Mouse (Mus musculus): ENCODE results near the gene Cd2bp2. TPM values are rescaled to one million over a fixed set of nuclear protein-coding genes. Genes with fewer than 3 reads are reported as not detected.

The Cd2bp2 gene
- polyA plus RNA-seq, 1 experiment from 2014 or later = 14.0 TPM

DNA sequence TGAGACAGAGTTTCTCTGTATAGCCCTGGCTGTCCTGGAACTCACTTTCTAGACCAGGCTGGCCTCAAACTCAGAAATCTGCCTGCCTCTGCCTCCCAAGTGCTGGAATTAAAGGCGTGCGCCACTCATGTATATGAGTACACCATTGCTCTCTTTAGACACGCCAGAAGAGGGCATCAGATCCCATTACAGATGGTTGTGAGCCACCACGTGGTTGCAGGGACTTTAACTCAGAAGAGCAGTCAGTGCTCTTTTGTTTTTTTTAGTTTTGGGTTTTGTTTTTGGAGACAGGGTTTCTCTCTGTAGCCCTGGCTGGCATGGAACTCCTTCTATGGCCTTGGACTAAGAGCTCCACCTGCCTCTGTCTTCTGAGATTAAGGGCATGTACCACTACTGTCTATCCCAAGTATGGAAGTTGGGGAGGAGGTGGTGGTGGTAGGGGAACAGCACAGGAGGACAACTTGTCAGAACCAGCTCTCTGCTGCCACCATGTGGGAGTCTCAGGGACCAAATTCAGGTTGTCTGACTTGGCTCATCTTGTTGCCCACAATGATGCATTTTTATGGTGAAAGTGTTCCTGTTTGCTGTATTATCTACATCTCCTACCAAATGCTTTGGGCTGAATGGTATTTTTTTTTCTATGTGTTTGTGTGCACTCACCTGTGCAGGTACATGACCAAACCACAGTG lies 32.9 kb upstream of the Cd2bp2 start:
- WGBS (ENCODE audit: insufficient replicate concordance) = 44% methylated on average over 4 of the region's 4 CpGs
- Histone ChIP-seq H3K4me2 (ENCODE audit: low read depth, low read length) (no peak overlapping the region), H3K9me3 (ENCODE audit: low read length) (no peaks in the 10 kb centered on the region), H3K9ac (replicated peaks) (no peak overlapping the region), H3K36me3 (replicated peaks; ENCODE audit: insufficient read depth, low read length) (peaks cover 3% of the 10 kb centered on the region), H3K4me1 (ENCODE audit: insufficient read depth) (peaks cover 42% of the 10 kb centered on the region), H3K27me3 (ENCODE audit: insufficient read depth, low read length) (no peaks in the 10 kb centered on the region), H3K27ac (ENCODE audit: low read depth) (peak overlapping the region; percentile 65), H3K4me3 (ENCODE audit: low read depth, low read length) (no peak overlapping the region)
- ATAC-seq (peak; percentile 37), DNase-seq (peak; percentile 91)
- TF ChIP-seq EP300 (IDR thresholded peaks at IDR 0.05; ENCODE audit: low read depth) = no peak; the same call in 1 of the 2 replicates
- peak; percentile 91 for TF ChIP-seq CTCF (IDR thresholded peaks at IDR 0.05; ENCODE audit: low read depth)

DNA sequence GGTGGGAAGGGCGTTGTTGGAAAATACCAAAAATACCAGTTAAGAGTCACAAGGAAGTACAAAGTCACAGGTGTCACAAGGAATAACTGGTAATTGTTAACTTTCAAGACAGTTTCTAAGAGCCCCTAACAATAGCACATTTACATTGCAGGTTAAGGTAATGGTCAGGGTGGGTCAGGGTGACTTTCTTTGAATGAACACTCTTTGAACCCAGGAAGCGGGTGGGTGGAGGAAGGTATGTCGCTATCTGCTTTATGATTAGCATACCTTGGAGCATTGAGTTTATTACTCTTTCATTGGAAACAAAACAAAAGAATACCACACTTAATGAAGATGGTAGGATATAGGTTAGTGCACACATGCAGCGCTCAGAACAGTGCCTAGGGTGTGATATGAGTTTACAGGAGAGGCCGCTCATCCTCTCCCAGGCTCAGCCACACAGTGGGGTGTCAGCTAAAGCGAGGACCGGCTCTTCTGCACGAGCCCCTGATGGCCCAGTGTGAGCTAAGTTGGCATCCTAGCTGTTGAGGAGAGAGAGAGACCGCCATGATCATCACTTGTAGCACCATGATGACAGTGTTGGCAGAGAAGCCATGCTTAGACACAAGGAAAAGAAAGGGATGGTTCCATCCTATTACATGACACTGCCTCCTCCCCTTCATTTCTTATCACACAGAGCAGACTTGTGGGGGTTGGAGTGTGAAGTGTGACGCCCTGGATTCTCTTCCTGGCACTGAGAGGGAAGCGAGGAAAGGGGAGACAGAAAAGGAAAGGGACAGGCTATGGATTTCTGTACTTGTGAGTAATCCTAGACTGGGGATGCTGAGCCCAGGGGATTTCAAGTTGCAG lies 29.5 kb upstream of the Cd2bp2 start:
- ATAC-seq (peak; percentile 84), DNase-seq (no peak)
- Histone ChIP-seq H3K4me3 (ENCODE audit: low read depth, low read length) (peak overlapping the region; percentile 13; the same call in 1 of the 2 replicates), H3K27me3 (ENCODE audit: insufficient read depth, low read length) (no peaks in the 10 kb centered on the region), H3K4me1 (ENCODE audit: insufficient read depth) (peaks cover 33% of the 10 kb centered on the region), H3K27ac (ENCODE audit: low read depth) (peak overlapping the region; percentile 89), H3K9ac (replicated peaks) (peak overlapping the region; percentile 44), H3K4me2 (ENCODE audit: low read depth, low read length) (peak overlapping the region; percentile 57), H3K9me3 (ENCODE audit: low read length) (no peaks in the 10 kb centered on the region), H3K36me3 (replicated peaks; ENCODE audit: insufficient read depth, low read length) (no peaks in the 10 kb centered on the region)
- no peak for TF ChIP-seq CTCF (IDR thresholded peaks at IDR 0.05; ENCODE audit: low read depth)
- peak; percentile 88 for TF ChIP-seq EP300 (IDR thresholded peaks at IDR 0.05; ENCODE audit: low read depth)
- 71% methylated on average over 11 of the region's 11 CpGs for WGBS (ENCODE audit: insufficient replicate concordance)

DNA sequence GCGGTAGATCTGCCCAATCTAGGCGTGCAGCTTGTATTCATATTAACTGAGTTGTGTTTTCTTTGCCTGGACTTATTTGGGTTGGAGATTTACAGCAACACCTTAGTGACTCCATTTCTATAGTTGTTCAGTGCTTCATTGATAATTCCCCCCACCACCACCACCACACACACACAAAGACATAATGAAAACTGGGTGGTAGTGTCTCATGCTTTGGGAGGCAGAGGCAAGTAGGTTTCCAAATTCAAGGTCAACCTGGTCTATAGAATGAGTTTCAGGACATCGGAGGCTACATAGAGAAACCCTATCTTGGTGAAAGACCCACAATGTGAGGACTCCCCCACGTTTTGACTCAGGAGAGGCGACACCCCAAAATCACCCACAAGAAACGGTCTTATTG lies 28.8 kb upstream of the Cd2bp2 start:
- H3K4me1 ChIP-seq (ENCODE audit: insufficient read depth) = peaks cover 33% of the 10 kb centered on the region
- ATAC-seq (no peak), DNase-seq (no peak)
- no peak overlapping the region for H3K9ac ChIP-seq (replicated peaks)
- H3K4me2 ChIP-seq (ENCODE audit: low read depth, low read length) = no peak overlapping the region
- H3K27me3 ChIP-seq (ENCODE audit: insufficient read depth, low read length) = no peaks in the 10 kb centered on the region
- TF ChIP-seq CTCF (IDR thresholded peaks at IDR 0.05; ENCODE audit: low read depth) = no peak
- TF ChIP-seq EP300 (IDR thresholded peaks at IDR 0.05; ENCODE audit: low read depth) = no peak
- no peaks in the 10 kb centered on the region for H3K9me3 ChIP-seq (ENCODE audit: low read length)
- H3K36me3 ChIP-seq (replicated peaks; ENCODE audit: insufficient read depth, low read length) = no peaks in the 10 kb centered on the region
- H3K27ac ChIP-seq (ENCODE audit: low read depth) = peak overlapping the region; percentile 55
- no peak overlapping the region for H3K4me3 ChIP-seq (ENCODE audit: low read depth, low read length)
- WGBS (ENCODE audit: insufficient replicate concordance) = 89% methylated on average over 6 of the region's 6 CpGs

- ATAC-seq (peak; percentile 60), DNase-seq (no peak)
- Histone ChIP-seq H3K27ac (ENCODE audit: low read depth) (peak overlapping the region; percentile 64), H3K27me3 (ENCODE audit: insufficient read depth, low read length) (no peaks in the 10 kb centered on the region), H3K4me2 (ENCODE audit: low read depth, low read length) (no peak overlapping the region; the same call in 1 of the 2 replicates), H3K4me1 (ENCODE audit: insufficient read depth) (peaks cover 37% of the 10 kb centered on the region), H3K4me3 (ENCODE audit: low read depth, low read length) (no peak overlapping the region), H3K36me3 (replicated peaks; ENCODE audit: insufficient read depth, low read length) (no peaks in the 10 kb centered on the region), H3K9ac (replicated peaks) (no peak overlapping the region), H3K9me3 (ENCODE audit: low read length) (no peaks in the 10 kb centered on the region)
- TF ChIP-seq CTCF (IDR thresholded peaks at IDR 0.05; ENCODE audit: low read depth) (no peak), EP300 (IDR thresholded peaks at IDR 0.05; ENCODE audit: low read depth) (peak; percentile 53; the same call in 1 of the 2 replicates)
- 74% methylated on average over 6 of the region's 6 CpGs for WGBS (ENCODE audit: insufficient replicate concordance)
Measured at GRCm38 (mm10) chr7:127223515-127224478, 27.9 kb upstream of the Cd2bp2 start.

GRCm38 (mm10) chr7:127223106-127223505 lies 27.3 kb upstream of the Cd2bp2 start:
- Histone ChIP-seq H3K36me3 (replicated peaks; ENCODE audit: insufficient read depth, low read length) (no peaks in the 10 kb centered on the region), H3K4me3 (ENCODE audit: low read depth, low read length) (no peak overlapping the region), H3K4me1 (ENCODE audit: insufficient read depth) (peaks cover 44% of the 10 kb centered on the region), H3K27me3 (ENCODE audit: insufficient read depth, low read length) (no peaks in the 10 kb centered on the region), H3K4me2 (ENCODE audit: low read depth, low read length) (no peak overlapping the region; the same call in 1 of the 2 replicates), H3K9ac (replicated peaks) (no peak overlapping the region), H3K9me3 (ENCODE audit: low read length) (no peaks in the 10 kb centered on the region), H3K27ac (ENCODE audit: low read depth) (peak overlapping the region; percentile 64)
- no peak for TF ChIP-seq CTCF (IDR thresholded peaks at IDR 0.05; ENCODE audit: low read depth)
- TF ChIP-seq EP300 (IDR thresholded peaks at IDR 0.05; ENCODE audit: low read depth) = no peak
- ATAC-seq = no peak
- DNase-seq = no peak
- 96% methylated on average over 3 of the region's 3 CpGs for WGBS (ENCODE audit: insufficient replicate concordance)

All from liver, postnatal 0 days (tissue).